Mouse (Mus musculus) MEL (cell line): ENCODE measurements around the gene Schip1. TPM values are rescaled to one million over a fixed set of nuclear protein-coding genes. Genes with fewer than 3 reads are reported as not detected.

ENCODE experiments used
- DNase-seq: peaks from one replicate; pipeline ENCODE4 v3.0.0; 2011; ENCODE audit warnings: low read depth, low spot score
- H3K27ac ChIP-seq: 2 replicates; pipeline ENCODE4 v1.5.1; 2012; ENCODE audit warnings: low read depth, mild to moderate bottlenecking, control low read depth, low read length, moderate library complexity; ENCODE audit not compliant: control insufficient read depth
- H3K27me3 ChIP-seq, 2 experiments: fragments of 150-350 bp in 1 of 2; sonication (generic) in 1 of 2; 2 replicates each; pipeline ENCODE4 v1.6.1; 2012; ENCODE audit warnings: low read length in 2 of 2, mild to moderate bottlenecking in 2 of 2, improper control_type of control experiment in 1 of 2, moderate library complexity in 1 of 2; ENCODE audit not compliant: insufficient read depth in 2 of 2, control insufficient read depth in 1 of 2
- H3K36me3 ChIP-seq, 2 experiments: 2 replicates each; pipeline ENCODE4 v1.6.1; 2012 to 2014; ENCODE audit warnings: low read length in 2 of 2, improper control_type of control experiment in 1 of 2, inconsistent platforms in 1 of 2, mild to moderate bottlenecking in 1 of 2; ENCODE audit not compliant: insufficient read depth in 2 of 2, control insufficient read depth in 1 of 2
- H3K4me1 ChIP-seq, 2 experiments: fragments of 150-350 bp in 1 of 2; sonication (generic) in 1 of 2; 2 replicates each; pipeline ENCODE4 v1.6.1; 2012; ENCODE audit warnings: low read length in 2 of 2, improper control_type of control experiment in 1 of 2, mild to moderate bottlenecking in 1 of 2; ENCODE audit not compliant: insufficient read depth in 2 of 2, control insufficient read depth in 1 of 2
- H3K4me3 ChIP-seq, 2 experiments: fragments of 150-350 bp in 1 of 2; sonication (generic) in 1 of 2; 2 replicates each; pipeline ENCODE4 v1.5.1; 2012; ENCODE audit warnings: low read depth in 2 of 2, low read length in 2 of 2, mild to moderate bottlenecking in 2 of 2, moderate library complexity in 2 of 2, control low read depth in 1 of 2, improper control_type of control experiment in 1 of 2; ENCODE audit not compliant: control insufficient read depth in 1 of 2, insufficient read depth in 1 of 2
- H3K79me2 ChIP-seq: 2 replicates; pipeline ENCODE4 v1.6.1; 2012; ENCODE audit warnings: mild to moderate bottlenecking, low read length, moderate library complexity; ENCODE audit not compliant: control insufficient read depth, poor library complexity, insufficient read depth
- H3K9ac ChIP-seq: 2 replicates; pipeline ENCODE4 v1.6.1; 2012; ENCODE audit warnings: low read depth, mild to moderate bottlenecking, control low read depth, low read length, moderate library complexity; ENCODE audit not compliant: control insufficient read depth, poor library complexity, severe bottlenecking
- H3K9me3 ChIP-seq: fragments of 150-350 bp; sonication (generic); replicated peaks from 2 replicates; pipeline ENCODE4 v1.6.1; 2012; ENCODE audit warnings: mild to moderate bottlenecking, low read length, improper control_type of control experiment, moderate library complexity; ENCODE audit not compliant: insufficient read depth
- CHD2 ChIP-seq: IDR thresholded peaks from 2 replicates; pipeline ENCODE4 v1.6.1; 2011; ENCODE audit warnings: low read length, improper control_type of control experiment
- ELF1 ChIP-seq: IDR thresholded peaks from 2 replicates; pipeline ENCODE4 v1.6.1; 2014; ENCODE audit warnings: low read depth, mild to moderate bottlenecking, inconsistent platforms, low read length, improper control_type of control experiment, moderate library complexity
- EP300 ChIP-seq, 2 experiments: IDR thresholded peaks; 2 replicates each; pipeline ENCODE4 v1.6.1; 2011; ENCODE audit warnings: improper control_type of control experiment in 2 of 2, low read length in 2 of 2, low read depth in 1 of 2, mild to moderate bottlenecking in 1 of 2
- ETS1 ChIP-seq: IDR thresholded peaks from 2 replicates; pipeline ENCODE4 v1.6.1; 2012; ENCODE audit warnings: low read depth, mild to moderate bottlenecking, inconsistent platforms, low read length, improper control_type of control experiment, moderate library complexity
- GABPA ChIP-seq: IDR thresholded peaks from 2 replicates; pipeline ENCODE4 v1.6.1; 2012; ENCODE audit warnings: low read depth, mild to moderate bottlenecking, inconsistent platforms, low read length, improper control_type of control experiment, moderate library complexity
- GATA1 ChIP-seq: IDR thresholded peaks from 2 replicates; pipeline ENCODE4 v1.6.1; 2011; ENCODE audit warnings: low read depth, low read length, improper control_type of control experiment
- JUND ChIP-seq: IDR thresholded peaks from 2 replicates; pipeline ENCODE4 v1.6.1; 2011; ENCODE audit warnings: low read depth, mild to moderate bottlenecking, improper control_type of control experiment, low read length
- KAT2A ChIP-seq: conservative IDR thresholded peaks from 2 replicates; pipeline ENCODE4 v1.6.1; 2012; ENCODE audit warnings: low read depth, low read length, improper control_type of control experiment, inconsistent platforms
- MAX ChIP-seq: IDR thresholded peaks from 2 replicates; pipeline ENCODE4 v1.6.1; 2011; ENCODE audit warnings: low read length, improper control_type of control experiment
- MAZ ChIP-seq: IDR thresholded peaks from 2 replicates; pipeline ENCODE4 v1.6.1; 2012; ENCODE audit warnings: low read depth, mild to moderate bottlenecking, inconsistent platforms, low read length, improper control_type of control experiment
- MXI1 ChIP-seq: IDR thresholded peaks from 2 replicates; pipeline ENCODE4 v1.6.1; 2011; ENCODE audit warnings: mild to moderate bottlenecking, low read depth, low read length, improper control_type of control experiment
- MYC ChIP-seq: IDR thresholded peaks from 2 replicates; pipeline ENCODE4 v1.6.1; 2011; ENCODE audit warnings: low read depth, mild to moderate bottlenecking, low read length, improper control_type of control experiment, moderate library complexity
- NELFE ChIP-seq: IDR thresholded peaks from 2 replicates; pipeline ENCODE4 v1.6.1; 2011; ENCODE audit warnings: low read depth, low read length, improper control_type of control experiment
- POLR2AphosphoS5 ChIP-seq: IDR thresholded peaks from 2 replicates; pipeline ENCODE4 v1.6.1; 2012; ENCODE audit warnings: low read depth, borderline replicate concordance, mild to moderate bottlenecking, inconsistent platforms, low read length, moderate library complexity, mixed read lengths
- RCOR1 ChIP-seq: IDR thresholded peaks from 2 replicates; pipeline ENCODE4 v1.6.1; 2012; ENCODE audit warnings: low read depth, mild to moderate bottlenecking, inconsistent platforms, low read length, improper control_type of control experiment
- TBP ChIP-seq: IDR thresholded peaks from 2 replicates; pipeline ENCODE4 v1.8.0; 2011; ENCODE audit warnings: low read depth, low read length, improper control_type of control experiment
- TCF12 ChIP-seq: IDR thresholded peaks from 2 replicates; pipeline ENCODE4 v1.6.1; 2014; ENCODE audit warnings: low read depth, mild to moderate bottlenecking, inconsistent platforms, low read length, improper control_type of control experiment, moderate library complexity
- ZC3H11A ChIP-seq: IDR thresholded peaks from 2 replicates; pipeline ENCODE4 v1.6.1; 2012; ENCODE audit warnings: low read depth, mild to moderate bottlenecking, inconsistent platforms, low read length, improper control_type of control experiment
- ZMIZ1 ChIP-seq: IDR thresholded peaks from 2 replicates; pipeline ENCODE4 v1.6.1; 2012; ENCODE audit warnings: low read depth, mild to moderate bottlenecking, inconsistent platforms, low read length, improper control_type of control experiment, moderate library complexity
- polyA plus RNA-seq, 2 experiments: library from polyadenylated mRNA; stranded (reverse) in 1 of 2; unstranded in 1 of 2; fragments of >175 nt in 1 of 2; fragments of >200 nt in 1 of 2; gene quantifications; 2 replicates each; pipeline versions ENCODE4 v1.2.1 to v1.2.4; 2012; ENCODE audit warnings: low replicate concordance in 2 of 2, low read depth in 1 of 2; ENCODE audit not compliant: insufficient read length in 2 of 2, insufficient read depth in 1 of 2, missing spikeins in 1 of 2
- total RNA-seq: library from RNA; depleted of rRNA; stranded (reverse); fragments of 300-350 nt; gene quantifications from 2 replicates; pipeline ENCODE4 v1.2.3, GENCODE M21; 2012

Schip1 gene
- total and polyA plus RNA-seq, 3 experiments, result 10.1 to 12.4 TPM; not detected in 1

GRCm38 (mm10) chr3:68623036-68623435 is 558.4 kb downstream of the Schip1 start:
- no peak overlapping the region for H3K9ac ChIP-seq
- no peaks in the 10 kb centered on the region for H3K36me3 ChIP-seq
- H3K27me3 ChIP-seq, result no peaks in the 10 kb centered on the region
- no peaks in the 10 kb centered on the region for H3K9me3 ChIP-seq
- TF ChIP-seq ZMIZ1 (no peak), MAX (no peak), ELF1 (no peak), MYC (no peak)
- no peak overlapping the region for H3K4me3 ChIP-seq
- no peaks in the 10 kb centered on the region for H3K79me2 ChIP-seq
- no peak overlapping the region for H3K27ac ChIP-seq
- no peak for DNase-seq
- no peaks in the 10 kb centered on the region for H3K4me1 ChIP-seq

DNA sequence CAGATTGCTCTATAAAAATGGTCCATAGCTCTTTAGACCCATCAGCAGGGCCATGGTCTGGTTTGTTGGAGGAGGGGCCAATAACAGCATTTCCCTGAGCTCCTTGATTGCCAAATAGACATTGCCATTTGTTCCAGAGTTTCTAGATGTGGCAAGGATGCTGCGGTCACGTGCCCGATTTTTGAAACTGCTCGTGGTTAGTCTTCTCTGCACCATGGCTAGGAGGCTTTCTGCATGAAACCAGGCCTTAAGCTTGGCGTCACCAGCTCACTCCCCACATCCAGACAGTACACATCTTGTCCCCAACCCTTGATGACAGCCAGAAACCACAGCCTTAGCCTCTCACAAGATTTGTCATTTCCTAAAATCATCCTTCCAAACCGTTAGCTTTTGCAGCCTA is 559.9 kb downstream of the Schip1 start:
- H3K4me3 ChIP-seq, result no peak overlapping the region

DNA sequence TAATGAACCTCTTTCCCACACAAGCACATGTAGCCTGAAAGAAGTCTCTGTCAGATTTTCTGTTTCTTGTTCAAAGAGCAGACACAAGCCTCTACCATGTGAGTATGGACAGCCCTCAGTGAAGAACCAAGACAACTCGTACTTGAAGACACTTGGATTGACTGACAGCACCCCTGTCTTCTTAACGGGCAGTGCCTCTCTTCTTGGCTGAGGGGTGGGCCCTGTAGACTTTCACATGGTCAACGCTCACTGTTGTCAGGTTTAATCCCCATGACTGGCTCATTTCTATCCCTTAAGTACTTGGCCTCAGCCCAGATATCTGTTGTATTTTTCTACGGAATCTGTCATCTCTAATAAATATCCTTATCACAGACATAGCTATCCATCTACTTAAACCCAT is 565.7 kb downstream of the Schip1 start:
- Histone ChIP-seq H3K4me1 (peaks cover 0 to 4% of the 10 kb centered on the region in 2 experiments; a peak in 1 of 4 replicates), H3K9ac (no peak overlapping the region), H3K27me3 (no peaks in the 10 kb centered on the region), H3K27ac (no peak overlapping the region), H3K4me3 (no peak overlapping the region), H3K9me3 (no peaks in the 10 kb centered on the region), H3K79me2 (no peaks in the 10 kb centered on the region), H3K36me3 (peaks cover 0 to 2% of the 10 kb centered on the region in 2 experiments; a peak in 1 of 4 replicates)
- TF ChIP-seq ZC3H11A, result no peak
- TF ChIP-seq NELFE, result no peak
- TF ChIP-seq GATA1, result no peak
- no peak for TF ChIP-seq TBP
- no peak for TF ChIP-seq TCF12
- TF ChIP-seq KAT2A, result no peak
- TF ChIP-seq GABPA, result no peak
- no peak for TF ChIP-seq POLR2AphosphoS5
- TF ChIP-seq MAZ, result no peak
- no peak for TF ChIP-seq EP300 (IDR thresholded peaks at IDR 0.05; ENCODE audit: low read depth in 1 of 2, low read length in 2 of 2)
- TF ChIP-seq MXI1, result no peak
- no peak for TF ChIP-seq RCOR1
- TF ChIP-seq CHD2, result no peak
- TF ChIP-seq ETS1, result no peak
- no peak for TF ChIP-seq ELF1
- no peak for TF ChIP-seq MYC
- DNase-seq, result no peak

More for the DNA sequence above, 559.9 kb downstream of the Schip1 start:
- H3K27me3 ChIP-seq, result no peaks in the 10 kb centered on the region
- H3K36me3 ChIP-seq, result no peaks in the 10 kb centered on the region
- no peaks in the 10 kb centered on the region for H3K4me1 ChIP-seq
- TF ChIP-seq GATA1 (no peak), JUND (no peak)
- DNase-seq, result no peak
- no peak overlapping the region for H3K9ac ChIP-seq
- no peaks in the 10 kb centered on the region for H3K9me3 ChIP-seq
- no peak overlapping the region for H3K27ac ChIP-seq
- H3K79me2 ChIP-seq, result no peaks in the 10 kb centered on the region
